ENCODE assay signal across 16 mouse cellular contexts in the genomic region with DNA sequence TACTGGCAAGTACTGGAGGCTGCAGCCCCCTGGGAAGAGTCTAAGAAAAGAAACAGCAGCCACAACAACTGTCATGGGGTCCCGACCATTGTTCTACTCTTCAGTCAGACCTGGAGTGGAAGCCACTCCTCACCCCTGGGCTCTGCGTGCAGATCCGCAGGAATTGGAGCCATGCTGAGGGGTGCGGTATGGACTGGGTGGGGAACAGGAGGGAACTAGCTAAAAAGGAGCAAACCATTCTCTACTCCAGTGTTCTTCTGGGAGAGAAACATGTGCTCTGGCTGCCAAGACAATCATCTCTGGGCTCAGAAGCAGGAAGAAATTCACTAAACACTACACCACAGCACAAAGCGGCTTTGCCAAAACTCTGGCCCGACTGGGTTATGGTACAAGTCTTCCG.
A peak's percentile ranks its signal among the peaks of the same experiment; 100 is the strongest.
DNase-seq lines count a peak whose midpoint lies in the region; ATAC-seq and TF ChIP-seq lines count a peak whose summit lies in the region.
"Had no signal": no experiment of that assay in that cellular context is flagged by ENCODE, and none has a peak within 500 bp of the region (broad histone marks: within the 10 kb centered on the region; RNA-seq: fewer than 3 reads in every experiment).

No protein-coding gene starts in this region.

- no peak overlapping the region for H3K9ac ChIP-seq in limb, embryonic 15.5 days
- H3K9ac ChIP-seq: limb, embryonic 12.5 days; liver, embryonic 15.5 days; midbrain, embryonic 12.5 days had no signal

- H3K27ac ChIP-seq in gastrocnemius, adult 2 months, result peak overlapping the region; percentile 83
- H3K27ac ChIP-seq in limb, embryonic 15.5 days, result peak overlapping the region; percentile 38; the same call in 1 of the 2 replicates
- H3K27ac ChIP-seq in limb, embryonic 10.5 days, result no peak overlapping the region
- H3K27ac ChIP-seq: left cerebral cortex, adult 2 months; limb, embryonic 12.5 days; liver, embryonic 15.5 days; midbrain, embryonic 12.5 days had no signal

- H3K4me3 ChIP-seq in gastrocnemius, adult 2 months, result no peak overlapping the region
- no peak overlapping the region for H3K4me3 ChIP-seq in limb, embryonic 15.5 days
- no peak overlapping the region for H3K4me3 ChIP-seq in limb, embryonic 10.5 days
- H3K4me3 ChIP-seq: left cerebral cortex, adult 2 months; limb, embryonic 12.5 days; liver, embryonic 15.5 days; midbrain, embryonic 12.5 days had no signal

- no peaks in the 10 kb centered on the region for H3K9me3 ChIP-seq in limb, embryonic 15.5 days
- H3K9me3 ChIP-seq in limb, embryonic 10.5 days (replicated peaks), result no peaks in the 10 kb centered on the region
- H3K9me3 ChIP-seq: G1E; limb, embryonic 12.5 days; liver, embryonic 15.5 days; midbrain, embryonic 12.5 days had no signal

- TF ChIP-seq CTCF in gastrocnemius, adult 2 months (IDR thresholded peaks at IDR 0.05), result no peak

- intact Hi-C loops in gastrocnemius, adult 2 months (cut with DNase I), result loop anchor here (5.0 kb wide), 1 partner anchor 78 kb away; no protein-coding TSS in a partner anchor

- DNase-seq in gastrocnemius, adult 2 months, result peak; percentile 42
- DNase-seq in gastrocnemius, postnatal 10 days, result no peak
- no peak for DNase-seq in limb, embryonic 10.5 days (ENCODE audit: low spot score)
- peak; percentile 46 for DNase-seq in heart, adult 8-10 months (ENCODE audit: low spot score)
- peak; percentile 15 for DNase-seq in heart, postnatal 4 days
- DNase-seq in cerebellum, adult 9-11 months, result no peak
- DNase-seq: adrenal gland, adult 8-10 months; cerebellum, adult 8-10 months; kidney, adult 9 months had no signal

- H3K4me1 ChIP-seq in limb, embryonic 15.5 days, result peaks cover 15% of the 10 kb centered on the region; the same call in 1 of the 2 replicates
- 0 out of 2 replicates have a peak, but pooled peaks cover 3% of the 10 kb centered on the region for H3K4me1 ChIP-seq in limb, embryonic 10.5 days
- H3K4me1 ChIP-seq: liver, embryonic 15.5 days had no signal

- no peaks in the 10 kb centered on the region for H3K36me3 ChIP-seq in limb, embryonic 15.5 days
- H3K36me3 ChIP-seq in limb, embryonic 10.5 days, result no peaks in the 10 kb centered on the region
- H3K36me3 ChIP-seq: G1E; limb, embryonic 12.5 days; liver, embryonic 15.5 days; midbrain, embryonic 12.5 days had no signal

- no peak overlapping the region for H3K4me2 ChIP-seq in limb, embryonic 15.5 days
- H3K4me2 ChIP-seq: limb, embryonic 12.5 days; liver, embryonic 15.5 days; midbrain, embryonic 12.5 days had no signal

- ATAC-seq in limb, embryonic 15.5 days (ENCODE audit: insufficient number of reproducible peaks, low FRiP score, low TSS enrichment, low read depth), result no peak
- no peak for ATAC-seq in cerebellum, adult (ENCODE audit: insufficient number of reproducible peaks, low FRiP score, low TSS enrichment)

- WGBS in limb, embryonic 15.5 days, result 65% methylated on average over 7 of the region's 7 CpGs
- WGBS in limb, embryonic 10.5 days, result 90% methylated on average over 7 of the region's 7 CpGs

- H3K27me3 ChIP-seq in limb, embryonic 15.5 days, result no peaks in the 10 kb centered on the region
- no peaks in the 10 kb centered on the region for H3K27me3 ChIP-seq in limb, embryonic 10.5 days (ENCODE audit: low read depth, poor library complexity, severe bottlenecking)
- H3K27me3 ChIP-seq: limb, embryonic 12.5 days; liver, embryonic 15.5 days; midbrain, embryonic 12.5 days had no signal

Comparison
In these comparisons a context has a peak if more than half of its experiments do, and no peak if none do; other contexts are left out.
1. DNase-seq: peak in gastrocnemius, adult 2 months (single experiment), heart, adult 8-10 months (single experiment) and heart, postnatal 4 days (single experiment); none in gastrocnemius, postnatal 10 days (single experiment), limb, embryonic 10.5 days (single experiment) and cerebellum, adult 9-11 months (single experiment).